Mouse (Mus musculus): Measurements from ENCODE around the gene Tmprss2. TPM values are rescaled to one million over a fixed set of nuclear protein-coding genes. Genes with fewer than 3 reads are reported as not detected.

Gene Tmprss2
- polyA plus RNA-seq, 1 experiment from 2014 or later: 0.23 TPM

DNA sequence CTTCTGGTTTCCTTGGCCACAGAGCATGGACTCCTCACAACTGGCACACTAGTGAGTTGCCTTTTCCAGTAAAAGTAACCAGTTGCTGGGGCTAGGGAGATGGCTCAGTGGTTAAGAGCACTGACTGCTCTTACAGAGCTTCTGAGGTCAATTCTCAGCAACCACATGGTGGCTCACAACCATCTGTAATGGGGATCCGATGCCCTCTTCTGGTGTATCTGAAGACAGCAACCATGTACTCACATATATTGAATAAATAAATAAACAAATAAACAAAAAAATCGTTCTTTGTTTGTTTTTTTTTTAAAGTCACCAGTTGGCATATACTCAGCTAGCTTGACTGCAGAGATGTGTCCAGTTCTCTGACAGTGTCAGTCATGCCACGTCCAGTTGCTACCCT lies 94.7 kb downstream of the Tmprss2 start:
- H3K27me3 ChIP-seq (ENCODE audit: control insufficient read depth, insufficient read depth, low read length): no peaks in the 10 kb centered on the region
- no peak overlapping the region for H3K4me3 ChIP-seq (ENCODE audit: low read depth, low read length)
- ATAC-seq (ENCODE audit: insufficient read depth, low FRiP score, low TSS enrichment) (no peak), DNase-seq (ENCODE audit: low spot score) (no peak)
- WGBS: 74% methylated on average over 3 of the region's 3 CpGs
- no peaks in the 10 kb centered on the region for H3K9me3 ChIP-seq (ENCODE audit: control insufficient read depth, low read length)
- no peak overlapping the region for H3K4me2 ChIP-seq (ENCODE audit: low read depth)
- no peaks in the 10 kb centered on the region for H3K4me1 ChIP-seq (ENCODE audit: control insufficient read depth, insufficient read depth, low read length)
- H3K36me3 ChIP-seq (ENCODE audit: control insufficient read depth, insufficient read depth, low read length): no peaks in the 10 kb centered on the region
- no peak overlapping the region for H3K27ac ChIP-seq (ENCODE audit: low read depth, low read length)
- no peak overlapping the region for H3K9ac ChIP-seq (ENCODE audit: low read length)

Other genes with a start within 250 kb of the Tmprss2 start
- not detected in 2 replicates for gene Mx1, start 148.3 kb downstream of the Tmprss2 start, polyA plus RNA-seq (2014; fragmentation: Nextera tagmentation; extraction: Ambion mirVana)
- not detected in 2 replicates for gene Fam3b, start 96.4 kb downstream of the Tmprss2 start, polyA plus RNA-seq (2014; fragmentation: Nextera tagmentation; extraction: Ambion mirVana)
- 1.0 TPM in 2 replicates for gene Ripk4, start 152.6 kb upstream of the Tmprss2 start, polyA plus RNA-seq (2014; fragmentation: Nextera tagmentation; extraction: Ambion mirVana)
- gene Prdm15, start 240.7 kb upstream of the Tmprss2 start, polyA plus RNA-seq (2014; fragmentation: Nextera tagmentation; extraction: Ambion mirVana): 12.6 and 14.0 TPM in 2 replicates